Mouse (Mus musculus) liver, adult (tissue): ENCODE data around the gene Rps16.

Experiments used
- GATA4 ChIP-seq: IDR thresholded peaks from 2 replicates; pipeline ENCODE4 v1.6.1; 2014; ENCODE audit warnings: mild to moderate bottlenecking, low read length; ENCODE audit not compliant: insufficient replicate concordance

Gene Rps16

DNA sequence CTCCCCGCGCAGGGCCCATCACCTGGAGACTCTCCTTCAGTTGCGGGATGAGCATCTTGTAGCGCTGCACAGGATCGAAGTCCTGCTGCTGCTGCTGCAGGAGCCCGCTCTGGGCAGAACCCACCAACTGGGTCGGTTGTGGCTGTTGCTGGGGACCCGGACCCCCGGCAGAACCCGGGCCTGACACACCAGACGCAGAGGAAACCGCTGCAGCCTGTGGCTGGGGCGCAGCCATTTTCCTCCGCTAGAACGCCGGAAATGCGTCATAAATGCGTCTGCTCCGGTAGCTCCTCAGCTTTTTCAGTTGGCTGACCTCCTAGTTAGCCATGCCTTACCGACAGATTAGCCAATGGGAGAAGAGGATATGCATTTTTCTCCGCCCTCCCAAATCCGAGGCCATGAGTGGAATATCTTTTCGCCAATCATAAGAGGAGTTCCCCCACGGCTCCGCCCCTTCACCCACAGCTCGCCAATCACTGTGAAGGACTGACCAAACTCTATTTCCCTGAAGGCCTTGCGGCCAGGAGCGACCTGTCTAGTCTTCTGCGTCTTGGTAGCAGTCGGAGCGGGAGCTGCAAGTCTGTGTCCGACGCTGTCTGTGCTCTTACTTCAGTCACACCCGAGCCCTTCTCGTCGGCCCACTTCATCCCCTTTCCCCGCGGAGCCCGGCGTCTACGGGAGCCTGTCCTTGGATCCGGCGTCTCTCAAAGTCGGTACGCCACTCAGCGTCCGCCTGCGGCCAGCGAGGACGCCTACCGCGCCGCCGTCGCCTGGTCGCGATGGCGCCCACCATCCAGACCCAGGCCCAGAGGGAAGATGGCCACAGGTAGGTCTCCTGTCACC lies 42.2 kb downstream of the Rps16 start, which contains the start of the genes Med29 and Paf1:
Gene Med29 (minus strand): TSS at position 280 of the 843 bp plus-strand sequence.
Gene Paf1 (plus strand): TSS at position 523 of the 843 bp plus-strand sequence.
- TF ChIP-seq GATA4 = no peak

DNA sequence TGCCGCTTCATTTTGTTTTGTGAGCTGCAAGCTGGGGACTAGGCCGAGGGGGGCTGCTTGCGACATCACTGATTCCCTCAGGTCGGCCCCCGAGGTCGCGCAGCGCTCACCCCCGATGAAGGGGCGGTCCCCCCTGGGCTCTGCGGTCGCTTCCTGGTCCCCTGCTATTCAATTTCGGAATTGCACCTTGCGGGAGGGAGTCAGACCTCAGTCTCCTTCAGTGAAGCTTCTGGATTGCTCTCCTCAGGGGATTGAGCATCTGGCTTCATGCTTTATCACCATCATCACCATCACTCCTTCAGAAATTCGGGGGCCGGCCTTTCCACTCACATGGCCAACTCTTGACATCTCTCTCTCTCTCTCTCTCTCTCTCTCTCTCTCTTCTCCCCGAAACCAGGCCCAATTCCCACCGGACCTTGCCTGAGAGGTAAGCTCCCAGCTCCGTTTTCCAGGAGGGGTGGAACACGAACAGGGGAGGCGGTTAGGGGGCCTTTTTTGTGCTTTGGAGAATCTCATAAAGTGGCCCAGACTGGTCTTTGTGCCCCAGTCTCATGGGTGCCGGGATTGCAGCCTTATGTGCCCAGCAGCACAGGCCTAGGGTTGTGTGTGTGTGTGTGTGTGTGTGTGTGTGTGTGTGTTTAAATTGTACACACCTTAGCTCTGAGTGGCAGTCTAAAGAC lies 43.0 kb downstream of the Rps16 start:
- no peak for TF ChIP-seq GATA4

DNA sequence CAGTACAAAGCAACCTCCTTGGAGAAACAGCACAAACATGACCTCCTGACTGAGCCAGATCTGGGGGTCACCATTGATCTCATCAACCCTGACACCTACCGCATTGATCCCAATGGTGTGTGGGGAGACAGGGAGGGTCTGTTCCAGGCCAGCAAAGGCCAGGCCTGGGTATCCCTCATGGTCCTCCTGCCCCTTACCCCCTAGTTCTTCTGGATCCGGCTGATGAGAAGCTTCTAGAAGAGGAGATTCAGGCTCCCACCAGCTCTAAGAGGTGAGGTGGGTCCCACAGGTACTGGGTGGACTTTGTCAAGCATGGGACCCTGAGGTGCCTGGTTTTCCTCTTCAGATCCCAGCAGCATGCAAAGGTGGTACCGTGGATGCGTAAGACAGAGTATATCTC lies 45.0 kb downstream of the Rps16 start:
- TF ChIP-seq GATA4 = no peak

DNA sequence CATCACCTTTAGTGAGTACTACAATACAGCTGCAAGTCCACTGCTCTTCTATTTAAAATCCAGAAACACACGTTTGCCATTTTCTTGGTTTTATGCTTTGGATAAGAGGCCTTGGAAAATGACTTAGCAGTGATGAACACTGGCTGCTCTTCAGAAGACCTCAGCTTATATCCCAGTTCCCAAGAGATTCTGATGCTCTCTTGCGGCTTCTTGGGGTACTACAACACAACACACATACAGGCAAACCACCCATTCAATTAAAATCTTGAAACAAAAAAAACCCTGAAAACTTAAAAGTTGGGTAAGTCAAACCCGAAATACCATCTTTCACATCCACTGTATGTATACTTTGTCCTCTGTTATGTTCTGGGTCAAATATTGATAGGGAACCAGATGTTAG lies 47.5 kb downstream of the Rps16 start:
- no peak for TF ChIP-seq GATA4

GRCm38 (mm10) chr7:28398696-28399340 lies 48.4 kb downstream of the Rps16 start:
- TF ChIP-seq GATA4 = no peak

DNA sequence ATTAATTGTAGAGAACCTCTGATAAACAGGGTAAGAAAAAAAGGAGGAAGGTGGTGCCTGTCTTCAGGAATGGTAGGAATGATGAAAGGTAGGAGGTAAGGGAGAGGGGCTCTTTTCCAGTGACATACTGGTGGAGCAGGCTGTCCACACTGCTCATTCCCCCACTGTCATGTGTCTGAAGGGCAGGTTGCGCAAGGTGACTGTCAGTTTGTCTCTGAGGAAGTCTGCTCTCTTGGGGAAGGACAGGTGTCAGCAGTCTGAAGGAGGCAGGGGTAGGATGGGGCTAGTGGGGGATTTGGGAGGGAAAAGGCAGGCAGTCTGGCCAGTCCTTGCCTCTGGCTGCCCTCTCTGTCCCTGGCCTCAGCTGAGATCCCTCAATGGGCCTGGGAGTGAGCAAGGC lies 50.6 kb downstream of the Rps16 start:
- TF ChIP-seq GATA4 = no peak

DNA sequence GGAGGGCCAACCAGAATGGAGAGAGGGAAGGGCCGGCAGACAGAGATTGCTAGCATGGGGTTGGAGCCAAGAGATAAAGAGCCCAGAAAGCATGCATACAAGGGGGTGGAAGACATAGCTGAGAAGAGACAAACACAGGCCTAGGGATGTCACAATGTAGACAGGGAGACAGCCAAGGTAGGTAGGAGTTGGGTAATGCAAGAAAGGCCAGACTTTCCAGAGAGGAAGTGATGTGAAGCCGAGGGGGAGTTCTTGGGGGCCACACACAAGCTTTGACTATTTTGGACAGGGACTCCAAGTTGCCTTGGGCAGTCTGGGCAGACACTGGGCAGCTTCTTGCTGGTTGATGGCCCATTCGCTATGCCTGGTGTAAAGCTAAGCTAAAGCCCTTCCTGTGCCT lies 51.5 kb downstream of the Rps16 start:
- no peak for TF ChIP-seq GATA4
